In genomic region chr14:22686886-22687285, GRCm38 (mm10) we compare ENCODE assay signal across 17 mouse cellular contexts.
A peak's percentile ranks its signal among the peaks of the same experiment; 100 is the strongest.
DNase-seq lines count a peak whose midpoint lies in the region; ATAC-seq lines count a peak whose summit lies in the region.
"Had no signal": no experiment of that assay in that cellular context is flagged by ENCODE, and none has a peak within 500 bp of the region (broad histone marks: within the 10 kb centered on the region; RNA-seq: fewer than 3 reads in every experiment).

No protein-coding gene starts in this region.

- 0 out of 2 replicates have a peak overlapping the region, but pooled peaks have one; percentile 6 for H3K27ac ChIP-seq in embryonic facial prominence, embryonic 12.5 days
- no peak overlapping the region for H3K27ac ChIP-seq in embryonic facial prominence, embryonic 10.5 days (replicated peaks)
- no peak overlapping the region for H3K27ac ChIP-seq in heart, embryonic 11.5 days (ENCODE audit: low read depth, low read length)
- no peak overlapping the region for H3K27ac ChIP-seq in midbrain, embryonic 16.5 days (ENCODE audit: low read length)
- H3K27ac ChIP-seq: forebrain, embryonic 15.5 days; limb, embryonic 13.5 days; liver, embryonic 15.5 days had no signal

- H3K27me3 ChIP-seq in embryonic facial prominence, embryonic 12.5 days: no peaks in the 10 kb centered on the region
- no peaks in the 10 kb centered on the region for H3K27me3 ChIP-seq in embryonic facial prominence, embryonic 10.5 days (replicated peaks; ENCODE audit: low read depth, poor library complexity, severe bottlenecking)
- 0 out of 2 replicates have a peak, but pooled peaks cover 2% of the 10 kb centered on the region for H3K27me3 ChIP-seq in heart, embryonic 11.5 days (ENCODE audit: control insufficient read depth, insufficient read depth, low read length)
- no peaks in the 10 kb centered on the region; the same call in 1 of the 2 replicates for H3K27me3 ChIP-seq in midbrain, embryonic 16.5 days (ENCODE audit: control insufficient read depth, insufficient read depth, low read depth, low read length)
- H3K27me3 ChIP-seq: CH12.LX; limb, embryonic 13.5 days; liver, embryonic 15.5 days; megakaryocyte, embryonic 14.5 days had no signal

- ATAC-seq in embryonic facial prominence, embryonic 12.5 days (ENCODE audit: insufficient number of reproducible peaks, insufficient read depth, low FRiP score, low TSS enrichment): no peak
- no peak for ATAC-seq in heart, embryonic 11.5 days (replicated peaks; ENCODE audit: insufficient number of reproducible peaks, low FRiP score, low TSS enrichment)
- ATAC-seq in midbrain, embryonic 16.5 days: no peak
- ATAC-seq: forebrain, embryonic 15.5 days had no signal

- H3K4me3 ChIP-seq in embryonic facial prominence, embryonic 12.5 days: no peak overlapping the region
- H3K4me3 ChIP-seq in embryonic facial prominence, embryonic 10.5 days: no peak overlapping the region
- H3K4me3 ChIP-seq in heart, embryonic 11.5 days (ENCODE audit: low read depth, low read length): no peak overlapping the region
- no peak overlapping the region for H3K4me3 ChIP-seq in midbrain, embryonic 16.5 days (ENCODE audit: low read depth, low read length)
- H3K4me3 ChIP-seq: forebrain, embryonic 15.5 days; limb, embryonic 13.5 days; liver, embryonic 15.5 days; megakaryocyte, embryonic 14.5 days had no signal

- intact Hi-C loops in gastrocnemius, postnatal 14 days (cut with DNase I; ENCODE audit: low total_unique reads): no loop called here

- WGBS in embryonic facial prominence, embryonic 12.5 days: 76% methylated on average over 4 of the region's 4 CpGs
- WGBS in embryonic facial prominence, embryonic 10.5 days: 70% methylated on average over 4 of the region's 4 CpGs
- 61% methylated on average over 4 of the region's 4 CpGs for WGBS in heart, embryonic 11.5 days (ENCODE audit: insufficient replicate concordance)
- 76% methylated on average over 4 of the region's 4 CpGs for whole genome bisulfite sequencing in midbrain, embryonic 16.5 days

- no peaks in the 10 kb centered on the region for H3K36me3 ChIP-seq in embryonic facial prominence, embryonic 12.5 days
- H3K36me3 ChIP-seq in embryonic facial prominence, embryonic 10.5 days (replicated peaks): no peaks in the 10 kb centered on the region
- no peaks in the 10 kb centered on the region for H3K36me3 ChIP-seq in heart, embryonic 11.5 days (ENCODE audit: control insufficient read depth, insufficient read depth, low read length)
- no peaks in the 10 kb centered on the region for H3K36me3 ChIP-seq in midbrain, embryonic 16.5 days (ENCODE audit: control insufficient read depth, insufficient read depth, low read length)
- H3K36me3 ChIP-seq: forebrain, embryonic 15.5 days; limb, embryonic 13.5 days; liver, embryonic 15.5 days had no signal

- DNase-seq in embryonic facial prominence, embryonic 10.5 days (ENCODE audit: low spot score): no peak
- DNase-seq in heart, adult 9 months (ENCODE audit: low spot score in 2 of 2): peak; percentile 8 to 17
- DNase-seq in gastrocnemius, postnatal 14 days: peak; percentile 20
- DNase-seq in lung, postnatal 14 days: peak; percentile 19
- DNase-seq: cerebellum, adult 9-10 months; kidney, adult 18-20 months; kidney, postnatal 25 days; right cerebral cortex, adult 18-20 months; thymus, postnatal 14 days had no signal

- no peak overlapping the region for H3K4me2 ChIP-seq in embryonic facial prominence, embryonic 12.5 days (replicated peaks)
- H3K4me2 ChIP-seq in heart, embryonic 11.5 days: no peak overlapping the region
- no peak overlapping the region for H3K4me2 ChIP-seq in midbrain, embryonic 16.5 days (ENCODE audit: low read length)
- H3K4me2 ChIP-seq: forebrain, embryonic 15.5 days; limb, embryonic 13.5 days; liver, embryonic 15.5 days had no signal

- no peak overlapping the region for H3K9ac ChIP-seq in embryonic facial prominence, embryonic 12.5 days
- H3K9ac ChIP-seq in heart, embryonic 11.5 days (ENCODE audit: low read depth, low read length): no peak overlapping the region
- no peak overlapping the region for H3K9ac ChIP-seq in midbrain, embryonic 16.5 days (ENCODE audit: low read depth, low read length)
- H3K9ac ChIP-seq: forebrain, embryonic 15.5 days; limb, embryonic 13.5 days; liver, embryonic 15.5 days had no signal

- no peaks in the 10 kb centered on the region for H3K9me3 ChIP-seq in embryonic facial prominence, embryonic 12.5 days
- H3K9me3 ChIP-seq in embryonic facial prominence, embryonic 10.5 days: no peaks in the 10 kb centered on the region
- no peaks in the 10 kb centered on the region for H3K9me3 ChIP-seq in heart, embryonic 11.5 days (replicated peaks; ENCODE audit: control insufficient read depth, low read length)
- H3K9me3 ChIP-seq in midbrain, embryonic 16.5 days (replicated peaks; ENCODE audit: control insufficient read depth, low read length, poor library complexity, severe bottlenecking): no peaks in the 10 kb centered on the region
- H3K9me3 ChIP-seq: forebrain, embryonic 15.5 days; liver, embryonic 15.5 days; megakaryocyte, embryonic 14.5 days had no signal

- no peaks in the 10 kb centered on the region for H3K4me1 ChIP-seq in embryonic facial prominence, embryonic 12.5 days
- no peaks in the 10 kb centered on the region for H3K4me1 ChIP-seq in embryonic facial prominence, embryonic 10.5 days
- no peaks in the 10 kb centered on the region for H3K4me1 ChIP-seq in heart, embryonic 11.5 days (ENCODE audit: control insufficient read depth, insufficient read depth, low read length)
- no peaks in the 10 kb centered on the region for H3K4me1 ChIP-seq in midbrain, embryonic 16.5 days (ENCODE audit: control insufficient read depth, insufficient read depth, low read length)
- H3K4me1 ChIP-seq: forebrain, embryonic 15.5 days; liver, embryonic 15.5 days had no signal
